Mouse (Mus musculus) gastrocnemius, postnatal 10 days (tissue): ENCODE measurements around the gene Prmt1. TPM values are rescaled to one million over a fixed set of nuclear protein-coding genes. Genes with fewer than 3 reads are reported as not detected.

Experiments
- DNase-seq: peaks from one replicate; pipeline ENCODE4 v3.0.0; 2021; ENCODE audit warnings: mixed read lengths
- microRNA-seq, 2 experiments: library from miRNA; unstranded; fragments of <30 nt; microRNA quantifications; one replicate each; pipeline ENCODE4 v1.2.0; 2021
- total RNA-seq, 2 experiments: library from RNA; stranded (reverse); gene quantifications; 2 replicates each; pipeline ENCODE4 v1.2.3; 2021

Prmt1 gene
- total RNA-seq, 2 experiments from 2014 or later, result 267 to 271 TPM

DNA sequence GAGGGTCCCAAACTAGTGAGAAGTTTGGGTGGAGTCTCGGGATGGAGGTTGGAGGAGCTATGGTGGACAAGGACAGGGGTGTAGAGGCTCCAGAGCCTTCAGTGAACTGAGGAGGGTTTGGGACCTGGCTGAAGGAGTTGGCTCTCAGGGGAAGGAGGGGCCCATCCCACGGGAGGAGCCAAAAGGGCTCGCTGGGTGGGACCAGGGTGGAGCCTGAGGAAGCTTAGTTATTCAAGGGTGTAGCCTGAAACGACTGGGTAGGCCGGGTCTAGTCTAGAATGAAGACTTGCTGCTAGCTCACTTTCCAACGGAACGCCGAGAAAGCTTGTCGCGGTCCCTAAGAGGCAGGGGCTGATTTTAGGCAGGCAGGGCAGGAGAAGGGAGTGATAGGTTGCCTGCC lies 34.4 kb downstream of the Prmt1 start:
- peak; percentile 57 for DNase-seq

DNA sequence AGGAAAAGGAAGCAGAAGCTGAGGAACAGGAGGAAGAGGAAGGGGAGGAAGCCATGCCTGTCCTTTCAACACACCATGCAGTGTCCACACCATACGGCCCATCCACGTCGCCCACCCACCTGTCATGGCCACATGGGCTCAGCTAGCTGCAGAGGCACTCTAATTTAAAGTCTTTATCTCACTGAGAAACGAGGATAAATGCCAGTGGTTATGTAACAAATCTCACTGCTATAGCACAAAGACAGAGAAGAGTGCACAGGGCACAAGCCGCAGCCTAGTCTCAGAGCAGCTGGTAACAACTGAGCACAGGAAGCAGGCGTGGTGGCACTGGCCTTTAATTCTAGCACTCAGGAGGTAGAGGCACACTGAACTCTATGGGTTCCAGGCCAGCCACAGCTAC lies 36.4 kb downstream of the Prmt1 start:
- DNase-seq, result no peak

DNA sequence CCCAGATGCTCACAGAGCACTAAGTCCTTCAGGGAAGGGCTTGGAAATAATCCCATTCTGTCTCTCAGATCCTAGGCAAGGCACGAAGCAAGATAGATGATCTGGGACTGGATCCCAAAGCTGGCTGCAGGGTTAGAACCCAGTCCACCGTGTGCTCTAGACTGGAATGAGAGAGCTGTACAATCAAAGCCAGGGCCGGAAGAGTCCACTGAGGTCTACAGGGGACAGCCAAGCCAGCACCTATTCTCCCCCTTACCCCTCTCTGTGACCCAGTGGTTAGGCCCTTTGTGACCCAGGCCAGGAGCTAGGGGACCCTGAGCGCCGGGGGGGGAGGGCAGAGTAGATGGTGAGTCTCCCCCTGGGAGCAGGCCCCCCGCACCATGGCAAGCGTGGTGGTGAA lies 43.5 kb downstream of the Prmt1 start, which contains the start of gene Tsks:
Gene Tsks (plus strand): TSS at position 301 of the 400 bp plus-strand sequence.
- DNase-seq, result no peak

DNA sequence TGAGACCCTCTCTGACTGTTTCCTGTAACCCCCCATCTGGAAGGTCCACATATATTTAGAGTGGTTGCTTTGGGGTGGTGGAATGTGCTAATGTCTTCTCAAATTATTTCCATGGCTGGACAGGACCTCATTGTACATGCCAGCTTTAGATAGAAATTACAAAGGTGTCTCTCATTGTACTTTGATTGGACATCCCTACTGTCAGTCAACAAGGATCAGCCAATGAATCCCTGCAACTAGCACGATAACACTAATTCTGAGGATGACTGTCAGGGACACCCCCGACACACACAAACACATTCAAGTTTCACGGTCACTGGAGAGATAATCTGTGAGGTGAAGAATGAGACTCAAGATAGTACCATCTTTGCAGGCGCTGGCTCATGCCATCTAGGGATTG lies 47.7 kb downstream of the Prmt1 start:
- DNase-seq, result no peak

DNA sequence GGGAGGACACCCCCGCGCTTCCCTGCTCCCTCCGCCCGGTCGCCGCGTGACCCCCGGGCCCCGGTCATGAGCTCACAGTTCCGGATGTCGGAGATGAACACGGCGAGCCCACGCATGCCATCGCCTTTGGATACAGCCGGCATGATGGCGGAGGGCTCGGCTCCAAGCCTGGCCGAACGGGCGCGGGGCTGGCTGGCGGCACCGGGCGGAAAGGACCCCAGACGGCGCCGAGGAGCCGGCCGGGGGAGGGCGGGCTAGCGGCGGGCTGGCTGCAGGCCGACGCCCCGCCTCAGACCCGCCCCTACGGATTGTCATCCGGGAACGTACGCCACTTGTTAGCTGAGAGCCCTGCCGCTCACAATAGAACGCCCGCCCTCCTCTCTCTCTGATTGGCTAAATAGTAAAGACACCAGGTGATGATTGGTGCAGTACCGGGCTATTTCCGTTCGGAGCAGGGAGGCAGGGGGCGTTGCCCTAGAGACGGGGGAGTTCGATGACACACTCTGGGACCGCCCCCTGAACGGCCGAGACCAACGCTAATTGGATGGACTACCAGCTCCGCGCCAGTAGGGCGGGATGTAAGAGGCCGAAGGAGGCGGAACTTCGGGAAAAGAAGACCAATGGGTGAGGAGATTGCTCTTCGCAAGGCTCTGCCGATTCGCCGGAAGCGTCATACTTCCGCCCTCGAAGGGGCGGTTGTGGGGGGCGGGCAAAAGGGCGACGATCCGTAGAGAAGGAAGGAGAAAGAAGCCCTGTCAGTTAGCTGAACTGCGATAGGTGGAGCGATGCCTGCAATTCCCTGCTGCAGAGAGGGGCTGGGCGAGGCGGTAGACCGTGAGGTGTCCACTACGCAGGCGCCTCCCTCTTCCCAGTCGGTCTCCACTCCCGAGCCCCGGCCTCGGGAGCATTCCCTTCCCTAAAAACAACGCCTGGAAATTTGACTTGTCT lies 56.9 kb downstream of the Prmt1 start, which contains the start of gene Ap2a1:
Gene Ap2a1 (minus strand): TSS at position 293 of the 948 bp plus-strand sequence.
- peak; percentile 94 for DNase-seq

DNA sequence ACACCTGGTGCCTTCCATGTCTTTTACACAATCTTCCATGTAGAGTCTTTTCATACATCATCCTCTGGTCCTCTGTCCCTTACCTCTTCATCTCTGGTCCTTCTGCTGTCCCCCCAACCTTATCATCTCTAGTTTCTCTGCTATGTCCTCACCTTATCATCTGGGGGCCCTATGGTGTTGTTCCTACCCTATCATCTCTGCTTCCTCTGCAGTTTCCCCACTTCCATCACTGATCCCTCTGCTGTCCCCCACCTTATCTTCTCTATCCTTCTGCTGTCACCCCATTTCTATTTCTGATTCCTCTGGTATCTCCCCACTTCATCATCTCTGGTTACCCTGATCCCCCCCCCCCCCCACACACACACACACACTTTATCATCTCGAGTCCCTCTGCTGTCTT lies 57.8 kb downstream of the Prmt1 start:
- DNase-seq, result no peak

Small RNAs within 50 kb of the gene (microRNA-seq; reads per million reads assigned to microRNA genes)
- gene Mir7054, result 0.32 to 1.0 reads per million in 2 experiments

Other genes starting within 250 kb of the Prmt1 start
- 10 to 100 TPM; 16.7 to 18.5 TPM for gene Vrk3, start 238.2 kb downstream of the Prmt1 start, total RNA-seq
- gene Zfp473, start 235.5 kb downstream of the Prmt1 start, total RNA-seq, result under 1 TPM in 1 of 2 experiments, not detected in 1; 0.29 TPM
- 10 to 100 TPM; 28.0 to 35.3 TPM for gene Nup62, start 170.5 kb downstream of the Prmt1 start, total RNA-seq
- 1 to 10 TPM; 1.9 to 2.3 TPM for gene Il4i1, start 170.2 kb downstream of the Prmt1 start, total RNA-seq
- 10 to 100 TPM; 55.1 to 60.5 TPM for gene Atf5, start 169.9 kb downstream of the Prmt1 start, total RNA-seq
- gene Akt1s1, start 137.6 kb downstream of the Prmt1 start, total RNA-seq, result 10 to 100 TPM; 84.2 to 86.4 TPM
- 10 to 100 TPM; 41.7 to 49.0 TPM for gene Tbc1d17, start 137.5 kb downstream of the Prmt1 start, total RNA-seq
- gene Pnkp, start 129.4 kb downstream of the Prmt1 start, total RNA-seq, result 10 to 100 TPM; 14.4 to 16.5 TPM
- 100 to 1,000 TPM; 210 to 216 TPM for gene Ptov1, start 116.8 kb downstream of the Prmt1 start, total RNA-seq
- 10 to 100 TPM; 44.7 to 53.5 TPM for gene Med25, start 93.9 kb downstream of the Prmt1 start, total RNA-seq
- gene Fuz, start 90.5 kb downstream of the Prmt1 start, total RNA-seq, result 10 to 100 TPM; 15.0 to 18.1 TPM
- gene Ap2a1, start 57.1 kb downstream of the Prmt1 start, total RNA-seq, result 10 to 100 TPM; 59.0 to 65.0 TPM
- gene Tsks, start 43.4 kb downstream of the Prmt1 start, total RNA-seq, result not detected
- gene Cpt1c, start 11.7 kb downstream of the Prmt1 start, total RNA-seq, result 1 to 10 TPM; 4.4 to 5.7 TPM
- 10 to 100 TPM; 26.5 to 35.8 TPM for gene Irf3, start 11.1 kb upstream of the Prmt1 start, total RNA-seq
- 10 to 100 TPM; 10.8 to 14.0 TPM for gene Bcl2l12, start 12.1 kb upstream of the Prmt1 start, total RNA-seq
- gene Scaf1, start 29.8 kb upstream of the Prmt1 start, total RNA-seq, result 10 to 100 TPM; 47.7 to 55.8 TPM
- gene Rras, start 31.4 kb upstream of the Prmt1 start, total RNA-seq, result 10 to 100 TPM; 75.5 to 80.6 TPM
- gene Prr12, start 66.3 kb upstream of the Prmt1 start, total RNA-seq, result 10 to 100 TPM; 36.0 to 43.1 TPM
- 10 to 100 TPM; 35.9 to 40.5 TPM for gene Nosip, start 75.9 kb upstream of the Prmt1 start, total RNA-seq
- gene Prrg2, start 76.1 kb upstream of the Prmt1 start, total RNA-seq, result 10 to 100 TPM in 1 of 2 experiments, 1 to 10 TPM in 1; 8.5 to 10.7 TPM
- gene Rcn3, start 105.7 kb upstream of the Prmt1 start, total RNA-seq, result 100 to 1,000 TPM; 103 to 148 TPM
- gene Fcgrt, start 117.3 kb upstream of the Prmt1 start, total RNA-seq, result 10 to 100 TPM; 70.9 to 75.2 TPM
- gene Rps11, start 137.9 kb upstream of the Prmt1 start, total RNA-seq, result 100 to 1,000 TPM; 762 to 817 TPM
- 1,000 to 10,000 TPM; 1,164 to 1,215 TPM for gene Rpl13a, start 142.2 kb upstream of the Prmt1 start, total RNA-seq
- not detected for gene Gm45713, start 149.7 kb upstream of the Prmt1 start, total RNA-seq
- 1 to 10 TPM; 2.3 to 4.3 TPM for gene Flt3l, start 149.9 kb upstream of the Prmt1 start, total RNA-seq
- 10 to 100 TPM; 46.6 to 48.2 TPM for gene Pih1d1, start 167.7 kb upstream of the Prmt1 start, total RNA-seq
- 10 to 100 TPM; 23.9 to 28.6 TPM for gene Aldh16a1, start 168.0 kb upstream of the Prmt1 start, total RNA-seq
- gene Slc17a7, start 177.4 kb upstream of the Prmt1 start, total RNA-seq, result 1 to 10 TPM; 4.7 to 4.9 TPM
- gene Gfy, start 193.0 kb upstream of the Prmt1 start, total RNA-seq, result under 1 TPM; 0.49 to 0.63 TPM
- not detected for gene Pth2, start 194.4 kb upstream of the Prmt1 start, total RNA-seq
- 1 to 10 TPM; 2.5 to 2.8 TPM for gene Ccdc155, start 218.3 kb upstream of the Prmt1 start, total RNA-seq
- not detected for gene Dkkl1, start 225.6 kb upstream of the Prmt1 start, total RNA-seq
- gene Tead2, start 229.2 kb upstream of the Prmt1 start, total RNA-seq, result 10 to 100 TPM; 15.6 to 25.9 TPM